Mouse (Mus musculus): Measurements from ENCODE around the gene Tubgcp4. TPM values are rescaled to one million over a fixed set of nuclear protein-coding genes. Genes with fewer than 3 reads are reported as not detected.

The Tubgcp4 gene
- polyA plus RNA-seq, 1 experiment from 2014 or later = 37.4 TPM

- Histone ChIP-seq H3K36me3 (ENCODE audit: inconsistent target) (peaks cover 28% of the 10 kb centered on the region), H3K79me2 (ENCODE audit: inconsistent target) (no peaks in the 10 kb centered on the region), H3K27ac (no peak overlapping the region), H3K4me3 (ENCODE audit: inconsistent target) (no peak overlapping the region)
- 90% methylated on average over 4 of the region's 4 CpGs for WGBS (ENCODE audit: missing documents)
Observed at GRCm38 (mm10) chr2:121239426-121239825, 69.0 kb downstream of the Tubgcp4 start.

GRCm38 (mm10) chr2:121244099-121244498 lies 73.6 kb downstream of the Tubgcp4 start:
- Histone ChIP-seq H3K4me3 (ENCODE audit: inconsistent target) (no peak overlapping the region), H3K36me3 (ENCODE audit: inconsistent target) (peaks cover 20% of the 10 kb centered on the region), H3K27ac (no peak overlapping the region), H3K79me2 (ENCODE audit: inconsistent target) (no peaks in the 10 kb centered on the region)
- WGBS (ENCODE audit: missing documents) = 91% methylated on average over 5 of the region's 5 CpGs

Other genes with a start within 250 kb of the Tubgcp4 start
- gene Ubr1, start 199.9 kb upstream of the Tubgcp4 start, polyA plus RNA-seq (2018) = 5.4 to 7.0 TPM (median 7.0 TPM) in 3 replicates
- gene Tmem62, start 193.6 kb upstream of the Tubgcp4 start, polyA plus RNA-seq (2018) = 9.6 to 11.4 TPM (median 10.7 TPM) in 3 replicates
- 34.5 to 42.7 TPM (median 39.1 TPM) in 3 replicates for gene Ccndbp1, start 162.3 kb upstream of the Tubgcp4 start, polyA plus RNA-seq (2018)
- not detected in 3 replicates for gene Epb42, start 133.6 kb upstream of the Tubgcp4 start, polyA plus RNA-seq (2018)
- gene Tgm5, start 84.8 kb upstream of the Tubgcp4 start, polyA plus RNA-seq (2018) = not detected in 3 replicates
- gene Tgm7, start 60.9 kb upstream of the Tubgcp4 start, polyA plus RNA-seq (2018) = not detected in 3 replicates
- 7.0 to 7.9 TPM (median 7.1 TPM) in 3 replicates for gene Adal, start 30.2 kb upstream of the Tubgcp4 start, polyA plus RNA-seq (2018)
- gene Lcmt2, start 30.0 kb upstream of the Tubgcp4 start, polyA plus RNA-seq (2018) = 4.3 to 10.6 TPM (median 10.2 TPM) in 3 replicates
- 16.2 to 24.6 TPM (median 22.3 TPM) in 3 replicates for gene Zscan29, start 471 bp downstream of the Tubgcp4 start, polyA plus RNA-seq (2018)
- 8.6 to 12.8 TPM (median 10.5 TPM) in 3 replicates for gene Trp53bp1, start 100.8 kb downstream of the Tubgcp4 start, polyA plus RNA-seq (2018)
- gene Map1a, start 118.9 kb downstream of the Tubgcp4 start, polyA plus RNA-seq (2018) = 0.02 to 0.24 TPM in 2 of 3 replicates, not detected in the other
- gene Ppip5k1, start 184.7 kb downstream of the Tubgcp4 start, polyA plus RNA-seq (2018) = 9.7 to 11.8 TPM (median 10.4 TPM) in 3 replicates
- gene Ckmt1, start 187.1 kb downstream of the Tubgcp4 start, polyA plus RNA-seq (2018) = not detected in 3 replicates
- gene Strc, start 216.5 kb downstream of the Tubgcp4 start, polyA plus RNA-seq (2018) = not detected in 3 replicates
- gene Pdia3, start 243.1 kb downstream of the Tubgcp4 start, polyA plus RNA-seq (2018) = 359 to 654 TPM (median 440 TPM) in 3 replicates
- gene Catsper2, start 243.1 kb downstream of the Tubgcp4 start, polyA plus RNA-seq (2018) = 0.42 to 0.65 TPM (median 0.48 TPM) in 3 replicates

Data from macrophage (primary cell).